Mouse (Mus musculus): Measurements from ENCODE around the gene Akap7. TPM values are rescaled to one million over a fixed set of nuclear protein-coding genes. Genes with fewer than 3 reads are reported as not detected.

Gene Akap7
- polyA plus RNA-seq, 1 experiment from 2014 or later, result 33.5 TPM

- no peak overlapping the region for H3K4me2 ChIP-seq
- WGBS, result 88% methylated on average over 5 of the region's 5 CpGs
- no peak for ATAC-seq (ENCODE audit: low read depth)
- H3K4me1 ChIP-seq (replicated peaks), result peaks cover 11% of the 10 kb centered on the region
- H3K9ac ChIP-seq, result no peak overlapping the region
- H3K27ac ChIP-seq (replicated peaks), result no peak overlapping the region
- H3K36me3 ChIP-seq, result no peaks in the 10 kb centered on the region
- H3K9me3 ChIP-seq, result no peaks in the 10 kb centered on the region
- H3K4me3 ChIP-seq, result no peak overlapping the region
- no peaks in the 10 kb centered on the region for H3K27me3 ChIP-seq
These were observed 10.7 kb upstream of the Akap7 start for GRCm38 (mm10) chr10:25318405-25318804.

DNA sequence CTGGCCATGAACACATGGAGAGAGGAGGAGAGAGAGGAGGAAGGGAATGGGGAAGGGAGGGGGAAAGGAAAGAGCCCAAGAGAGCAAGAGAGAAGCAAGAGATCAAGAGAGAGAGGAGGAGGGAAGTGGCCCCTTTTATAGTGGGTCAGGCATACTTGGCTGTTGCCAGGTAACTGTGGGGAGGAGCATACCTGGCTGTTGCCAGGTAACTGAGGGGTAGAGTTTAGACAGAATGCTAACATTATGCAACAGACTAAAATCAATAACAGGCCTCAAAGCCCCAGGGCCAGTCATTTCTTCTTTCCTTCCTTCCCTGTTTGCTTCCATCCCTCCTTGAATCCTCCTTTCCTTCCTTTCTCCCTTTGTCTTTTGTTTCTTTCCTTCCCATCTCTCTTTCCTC is 10.0 kb upstream of the Akap7 start:
- H3K4me1 ChIP-seq (replicated peaks), result peaks cover 11% of the 10 kb centered on the region
- H3K27ac ChIP-seq (replicated peaks), result no peak overlapping the region
- H3K4me3 ChIP-seq, result no peak overlapping the region
- no peak overlapping the region for H3K9ac ChIP-seq
- H3K9me3 ChIP-seq, result no peaks in the 10 kb centered on the region
- H3K36me3 ChIP-seq, result no peaks in the 10 kb centered on the region
- H3K27me3 ChIP-seq, result no peaks in the 10 kb centered on the region
- ATAC-seq (ENCODE audit: low read depth), result no peak
- H3K4me2 ChIP-seq, result no peak overlapping the region

GRCm38 (mm10) chr10:25313856-25314584 is 6.3 kb upstream of the Akap7 start:
- Histone ChIP-seq H3K4me1 (replicated peaks) (peaks cover 15% of the 10 kb centered on the region), H3K27me3 (no peaks in the 10 kb centered on the region), H3K9ac (no peak overlapping the region), H3K4me2 (peak overlapping the region; percentile 44), H3K27ac (replicated peaks) (no peak overlapping the region), H3K36me3 (no peaks in the 10 kb centered on the region), H3K9me3 (no peaks in the 10 kb centered on the region), H3K4me3 (no peak overlapping the region)
- no peak for ATAC-seq (ENCODE audit: low read depth)
- 6% methylated on average over 17 of the region's 17 CpGs for WGBS

DNA sequence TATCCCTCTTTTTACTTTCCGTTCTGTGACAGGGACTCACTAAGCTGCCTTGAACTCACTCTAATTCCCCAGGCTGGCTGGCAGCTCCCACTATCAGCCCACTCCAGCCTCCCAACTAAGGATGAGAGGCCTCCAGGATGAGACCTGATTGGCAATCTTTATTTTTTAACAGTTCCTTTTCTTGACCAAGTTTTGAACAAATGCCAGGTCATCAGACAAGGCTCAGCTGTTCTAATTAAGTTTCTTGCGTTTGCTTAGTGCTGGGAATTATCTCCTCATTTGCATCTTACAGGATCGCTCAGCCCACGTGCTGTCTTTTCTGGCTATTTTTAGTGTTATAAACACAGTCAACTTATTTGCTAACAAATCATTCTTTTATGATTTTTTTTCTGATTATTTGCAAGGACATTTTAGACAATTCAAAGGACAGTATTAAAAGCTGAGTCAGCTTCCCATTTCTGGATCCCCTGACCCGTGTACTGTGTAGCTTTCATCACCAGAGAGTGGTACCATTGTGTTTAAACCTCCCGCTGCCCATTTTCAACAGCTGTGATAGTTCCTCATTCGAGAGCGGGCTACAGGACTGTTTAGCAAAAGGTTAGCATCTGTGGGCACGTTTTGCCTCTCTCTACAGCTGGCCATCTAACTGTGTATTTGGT is 4.0 kb upstream of the Akap7 start:
- Histone ChIP-seq H3K9ac (no peak overlapping the region), H3K36me3 (no peaks in the 10 kb centered on the region), H3K27ac (replicated peaks) (no peak overlapping the region), H3K4me2 (no peak overlapping the region), H3K9me3 (no peaks in the 10 kb centered on the region), H3K4me1 (replicated peaks) (peaks cover 15% of the 10 kb centered on the region), H3K4me3 (no peak overlapping the region), H3K27me3 (no peaks in the 10 kb centered on the region)
- peak; percentile 65 for ATAC-seq (ENCODE audit: low read depth)
- WGBS, result 32% methylated on average over 9 of the region's 9 CpGs

DNA sequence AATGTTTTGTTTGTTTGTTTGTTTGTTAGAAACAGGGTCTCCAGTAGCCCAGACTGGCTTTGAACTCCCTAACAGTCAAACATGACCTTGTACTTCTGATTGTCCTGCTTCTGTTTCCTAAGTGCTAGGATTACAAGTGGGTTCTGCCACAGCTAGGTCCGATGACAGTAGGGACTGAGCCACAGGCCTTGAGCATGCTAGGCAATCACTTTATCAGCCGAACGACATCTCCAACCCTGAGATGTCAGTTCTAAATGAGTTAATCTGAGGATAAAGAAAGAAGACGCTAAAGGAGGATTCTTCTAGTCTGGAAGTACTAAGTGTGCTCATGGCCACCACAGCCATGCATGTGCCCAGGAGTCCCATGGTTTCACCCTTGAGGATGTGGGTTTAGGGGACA is 3.1 kb upstream of the Akap7 start:
- Histone ChIP-seq H3K27me3 (no peaks in the 10 kb centered on the region), H3K9ac (no peak overlapping the region), H3K4me3 (no peak overlapping the region), H3K36me3 (no peaks in the 10 kb centered on the region), H3K4me1 (replicated peaks) (peaks cover 15% of the 10 kb centered on the region), H3K9me3 (no peaks in the 10 kb centered on the region), H3K4me2 (no peak overlapping the region), H3K27ac (replicated peaks) (no peak overlapping the region)
- WGBS, result 92% methylated on average over 4 of the region's 4 CpGs
- no peak for ATAC-seq (ENCODE audit: low read depth)

GRCm38 (mm10) chr10:25309996-25310395 is 2.3 kb upstream of the Akap7 start:
- Histone ChIP-seq H3K9me3 (no peaks in the 10 kb centered on the region), H3K27me3 (no peaks in the 10 kb centered on the region), H3K9ac (no peak overlapping the region), H3K4me3 (no peak overlapping the region), H3K4me2 (no peak overlapping the region), H3K36me3 (no peaks in the 10 kb centered on the region), H3K27ac (replicated peaks) (no peak overlapping the region), H3K4me1 (replicated peaks) (peaks cover 15% of the 10 kb centered on the region)
- no peak for ATAC-seq (ENCODE audit: low read depth)
- 90% methylated on average over 5 of the region's 5 CpGs for WGBS

DNA sequence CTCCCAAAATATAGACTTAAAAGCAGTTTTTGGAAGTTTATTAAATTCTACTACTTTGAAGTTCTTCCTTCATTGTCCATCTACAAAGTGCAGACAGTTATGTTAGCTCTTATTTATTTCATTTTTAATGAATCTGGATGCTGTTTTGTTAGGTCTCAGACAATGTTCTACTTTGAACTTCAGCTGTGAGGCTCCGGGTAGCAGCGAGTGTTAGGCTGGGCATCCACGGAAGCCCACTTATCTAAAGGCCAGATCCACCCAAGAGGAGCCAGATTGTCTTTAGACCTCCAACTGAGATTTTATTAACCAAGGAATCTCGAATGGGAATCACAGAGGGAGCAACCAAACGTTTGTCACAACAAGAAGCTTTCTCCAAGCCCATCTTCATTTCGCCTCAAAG is 2.5 kb downstream of the Akap7 start:
- Histone ChIP-seq H3K27ac (replicated peaks) (no peak overlapping the region), H3K4me1 (replicated peaks) (no peaks in the 10 kb centered on the region), H3K4me2 (no peak overlapping the region), H3K4me3 (no peak overlapping the region), H3K36me3 (no peaks in the 10 kb centered on the region), H3K9me3 (0 out of 2 replicates have a peak, but pooled peaks cover 4% of the 10 kb centered on the region), H3K9ac (no peak overlapping the region), H3K27me3 (no peaks in the 10 kb centered on the region)
- no peak for ATAC-seq (ENCODE audit: low read depth)
- WGBS, result 59% methylated on average over 6 of the region's 6 CpGs

- Histone ChIP-seq H3K27ac (replicated peaks) (no peak overlapping the region), H3K4me1 (replicated peaks) (no peaks in the 10 kb centered on the region), H3K4me2 (no peak overlapping the region), H3K9me3 (0 out of 2 replicates have a peak, but pooled peaks cover 4% of the 10 kb centered on the region), H3K36me3 (no peaks in the 10 kb centered on the region), H3K27me3 (no peaks in the 10 kb centered on the region), H3K9ac (no peak overlapping the region), H3K4me3 (no peak overlapping the region)
- WGBS, result 98% methylated on average over 2 of the region's 2 CpGs
- no peak for ATAC-seq (ENCODE audit: low read depth)
These were observed 3.1 kb downstream of the Akap7 start for GRCm38 (mm10) chr10:25304608-25305007.

- Histone ChIP-seq H3K36me3 (no peaks in the 10 kb centered on the region), H3K9ac (no peak overlapping the region), H3K4me3 (no peak overlapping the region), H3K4me2 (no peak overlapping the region), H3K9me3 (no peaks in the 10 kb centered on the region), H3K27ac (replicated peaks) (no peak overlapping the region), H3K4me1 (replicated peaks) (peaks cover 14% of the 10 kb centered on the region), H3K27me3 (no peaks in the 10 kb centered on the region)
- 93% methylated on average over 15 of the region's 15 CpGs for WGBS
- ATAC-seq (ENCODE audit: low read depth), result no peak
These were observed 8.6 kb downstream of the Akap7 start for GRCm38 (mm10) chr10:25299031-25299529.

- WGBS, result 89% methylated on average over 4 of the region's 4 CpGs
- ATAC-seq (ENCODE audit: low read depth), result no peak
- H3K4me2 ChIP-seq, result peak overlapping the region; percentile 64
- 0 out of 2 replicates have a peak overlapping the region, but pooled peaks have one; percentile 86 for H3K9ac ChIP-seq
- H3K4me1 ChIP-seq (replicated peaks), result peaks cover 14% of the 10 kb centered on the region
- no peak overlapping the region for H3K27ac ChIP-seq (replicated peaks)
- no peaks in the 10 kb centered on the region for H3K9me3 ChIP-seq
- no peak overlapping the region for H3K4me3 ChIP-seq
- H3K27me3 ChIP-seq, result no peaks in the 10 kb centered on the region
- no peaks in the 10 kb centered on the region for H3K36me3 ChIP-seq
These were observed 9.4 kb downstream of the Akap7 start for GRCm38 (mm10) chr10:25298264-25298671.

DNA sequence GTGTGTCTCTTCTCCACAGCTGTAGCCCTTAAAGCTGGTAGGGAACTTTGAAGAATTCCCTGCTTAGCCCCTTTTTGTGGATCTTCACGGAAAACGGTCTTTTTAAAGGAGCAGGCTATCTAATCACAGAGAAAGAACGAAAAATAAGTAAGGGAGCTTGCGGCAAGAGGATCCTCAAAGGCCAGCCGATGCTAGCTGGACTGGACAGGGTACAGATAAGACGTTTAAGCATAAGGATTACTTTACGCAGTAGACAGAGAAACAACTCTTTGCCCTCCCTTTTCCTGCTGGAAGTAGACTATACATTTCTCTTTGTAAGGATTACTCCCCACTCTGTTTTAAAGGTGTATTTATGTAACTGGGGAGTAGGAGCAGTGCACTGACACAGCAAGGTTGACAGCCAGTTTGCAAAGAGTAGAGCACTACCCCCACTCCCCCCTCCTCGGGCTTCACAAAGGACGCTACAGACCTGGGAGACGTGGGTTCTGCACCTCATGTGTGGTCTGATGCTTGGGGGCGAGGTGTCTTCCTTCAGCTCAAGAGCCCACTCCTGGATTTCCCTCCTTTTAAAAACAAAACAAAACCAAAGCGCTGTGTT is 9.9 kb downstream of the Akap7 start:
- Histone ChIP-seq H3K36me3 (no peaks in the 10 kb centered on the region), H3K4me2 (peak overlapping the region; percentile 64), H3K27me3 (no peaks in the 10 kb centered on the region), H3K9me3 (no peaks in the 10 kb centered on the region), H3K9ac (peak overlapping the region; percentile 86), H3K27ac (replicated peaks) (0 out of 2 replicates have a peak overlapping the region, but pooled peaks have one; percentile 11), H3K4me3 (peak overlapping the region; percentile 69), H3K4me1 (replicated peaks) (peaks cover 14% of the 10 kb centered on the region)
- WGBS, result 44% methylated on average over 12 of the region's 12 CpGs
- no peak for ATAC-seq (ENCODE audit: low read depth)

- H3K36me3 ChIP-seq, result no peaks in the 10 kb centered on the region
- H3K27me3 ChIP-seq, result no peaks in the 10 kb centered on the region
- H3K9me3 ChIP-seq, result no peaks in the 10 kb centered on the region
- peak overlapping the region; percentile 64 for H3K4me2 ChIP-seq
- peaks cover 14% of the 10 kb centered on the region for H3K4me1 ChIP-seq (replicated peaks)
- peak overlapping the region; percentile 87 for H3K27ac ChIP-seq (replicated peaks)
- peak; percentile 95 for ATAC-seq (ENCODE audit: low read depth)
- H3K4me3 ChIP-seq, result peak overlapping the region; percentile 69
- under 1% methylated on average over 65 of the region's 81 CpGs for WGBS
- H3K9ac ChIP-seq, result peak overlapping the region; percentile 86
These were observed 10.9 kb downstream of the Akap7 start for GRCm38 (mm10) chr10:25296657-25297369.

Measured in neural tube, embryonic 13.5 days (tissue).